Mouse (Mus musculus) limb, embryonic 13.5 days (tissue): Measurements from ENCODE around the gene Tekt3. TPM values are rescaled to one million over a fixed set of nuclear protein-coding genes. Genes with fewer than 3 reads are reported as not detected.

ENCODE experiments used
- ATAC-seq: fragments of 200-750 bp; cut with Nextera tagmentation; 2 replicates; pipeline ENCODE4 v1.8.0; 2017; ENCODE audit warnings: low read depth, moderate number of reproducible peaks, moderate TSS enrichment; ENCODE audit not compliant: low FRiP score
- H3K27ac ChIP-seq: fragments of 300-500 bp; sonication (generic); 2 replicates; pipeline ENCODE4 v1.5.1; 2015; ENCODE audit warnings: inconsistent platforms, mild to moderate bottlenecking, moderate library complexity
- H3K27me3 ChIP-seq: fragments of 300-500 bp; sonication (generic); 2 replicates; pipeline ENCODE4 v1.6.1; 2015; ENCODE audit warnings: mild to moderate bottlenecking, inconsistent platforms
- H3K36me3 ChIP-seq: fragments of 300-500 bp; sonication (generic); 2 replicates; pipeline ENCODE4 v1.6.1; 2015; ENCODE audit warnings: inconsistent platforms, mild to moderate bottlenecking, moderate library complexity
- H3K4me1 ChIP-seq: fragments of 300-500 bp; sonication (generic); 2 replicates; pipeline ENCODE4 v1.6.1; 2015; ENCODE audit warnings: inconsistent platforms
- H3K4me2 ChIP-seq: fragments of 300-500 bp; sonication (generic); replicated peaks from 2 replicates; pipeline ENCODE4 v1.6.1; 2015; ENCODE audit warnings: inconsistent platforms, mild to moderate bottlenecking, moderate library complexity
- H3K4me3 ChIP-seq: fragments of 300-500 bp; sonication (generic); 2 replicates; pipeline ENCODE4 v1.5.1; 2015; ENCODE audit warnings: moderate library complexity, mild to moderate bottlenecking, inconsistent platforms
- H3K9ac ChIP-seq: fragments of 300-500 bp; sonication (generic); 2 replicates; pipeline ENCODE4 v1.6.1; 2015; ENCODE audit warnings: mild to moderate bottlenecking, inconsistent platforms
- H3K9me3 ChIP-seq: fragments of 300-500 bp; sonication (generic); 2 replicates; pipeline ENCODE4 v1.6.1; 2016; ENCODE audit warnings: inconsistent platforms
- WGBS: fragments of 180-500 bp; shearing (Covaris S2); methylation state at CpG from one replicate; pipeline ENCODE4 v1.1.7; 2015; 5-methylcytosine and 5-hydroxymethylcytosine counted together
- polyA plus RNA-seq: library from polyadenylated mRNA; unstranded; fragments of >200 nt; fragmentation: Nextera tagmentation; extraction: Ambion mirVana; gene quantifications from 2 replicates; pipeline ENCODE4 v1.2.1, GENCODE M21; 2015

The Tekt3 gene
- polyA plus RNA-seq, 1 experiment from 2014 or later, result 0.37 TPM

DNA sequence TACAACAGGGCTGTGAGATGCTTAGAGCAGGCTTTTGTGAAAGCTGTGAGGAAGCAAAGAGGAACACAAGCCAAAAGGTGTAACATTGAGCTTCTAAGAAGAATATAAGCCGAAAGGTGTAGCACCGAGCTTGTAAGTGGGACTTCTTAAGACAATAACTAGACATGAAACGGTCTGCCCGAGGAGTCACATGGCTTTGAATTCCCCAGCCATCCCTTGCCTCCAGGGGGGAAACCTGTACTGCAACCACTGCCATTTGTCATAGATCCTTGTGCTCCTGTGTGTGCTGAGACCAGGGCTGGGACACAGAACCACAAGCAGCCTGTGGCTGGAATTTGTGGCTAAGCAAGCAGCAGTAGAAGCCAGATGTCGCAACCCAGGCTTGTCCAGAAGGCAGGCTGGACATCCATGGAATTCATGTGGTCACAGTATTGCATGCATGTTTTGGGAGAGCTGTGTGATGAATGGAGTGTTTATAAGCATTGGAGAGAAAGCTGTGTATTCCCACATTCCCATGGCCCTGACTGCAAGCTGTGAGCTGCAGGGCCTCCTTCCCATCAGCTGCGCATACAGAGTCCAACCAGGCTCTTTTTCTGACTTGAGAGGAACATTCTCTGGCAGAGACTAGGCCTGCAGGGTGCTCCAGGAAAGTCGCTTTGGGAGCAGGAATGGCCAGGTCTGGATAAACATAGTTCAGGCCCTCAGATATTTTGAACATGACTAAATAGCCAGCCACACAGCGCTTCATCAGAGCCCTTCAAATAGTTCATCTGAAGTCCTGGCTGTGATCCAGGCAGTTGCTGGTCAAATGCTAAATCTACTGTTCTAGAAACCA lies 53.6 kb downstream of the Tekt3 start:
- H3K4me3 ChIP-seq, result no peak overlapping the region
- H3K4me2 ChIP-seq, result no peak overlapping the region
- 69% methylated on average over 8 of the region's 8 CpGs for WGBS
- H3K27ac ChIP-seq, result peak overlapping the region; percentile 63
- no peaks in the 10 kb centered on the region for H3K36me3 ChIP-seq
- H3K4me1 ChIP-seq, result peaks cover 18% of the 10 kb centered on the region
- no peak for ATAC-seq
- no peaks in the 10 kb centered on the region for H3K9me3 ChIP-seq
- no peak overlapping the region for H3K9ac ChIP-seq
- no peaks in the 10 kb centered on the region for H3K27me3 ChIP-seq

DNA sequence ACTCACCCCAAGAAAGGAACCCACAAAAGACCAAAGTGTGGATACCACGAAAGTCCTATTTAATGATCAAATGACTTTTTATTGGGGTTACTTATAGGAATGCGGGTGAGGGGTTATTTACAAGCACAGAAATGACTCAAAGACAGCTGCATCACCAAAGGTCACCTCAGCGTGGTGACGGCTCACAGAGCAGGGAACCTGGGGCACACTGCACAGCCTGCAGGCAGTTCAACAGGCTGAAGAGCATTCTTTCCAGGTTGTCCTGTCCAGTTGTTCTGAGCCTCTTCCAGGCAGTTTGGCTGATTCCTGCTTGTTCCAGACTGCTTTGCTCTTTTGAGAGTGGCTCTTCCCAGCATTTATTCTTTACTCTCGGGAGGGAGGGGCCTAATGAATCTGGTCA lies 55.2 kb downstream of the Tekt3 start:
- H3K27me3 ChIP-seq, result no peaks in the 10 kb centered on the region
- no peak overlapping the region for H3K9ac ChIP-seq
- no peaks in the 10 kb centered on the region for H3K9me3 ChIP-seq
- no peak overlapping the region for H3K4me3 ChIP-seq
- H3K4me1 ChIP-seq, result peaks cover 18% of the 10 kb centered on the region
- no peaks in the 10 kb centered on the region for H3K36me3 ChIP-seq
- 75% methylated on average over 5 of the region's 5 CpGs for WGBS
- no peak for ATAC-seq
- no peak overlapping the region for H3K4me2 ChIP-seq
- H3K27ac ChIP-seq, result no peak overlapping the region

- Histone ChIP-seq H3K4me2 (no peak overlapping the region), H3K27me3 (no peaks in the 10 kb centered on the region), H3K27ac (no peak overlapping the region), H3K9ac (no peak overlapping the region), H3K4me1 (peaks cover 22% of the 10 kb centered on the region), H3K36me3 (no peaks in the 10 kb centered on the region), H3K9me3 (no peaks in the 10 kb centered on the region), H3K4me3 (no peak overlapping the region)
- WGBS, result 83% methylated on average over 1 of the region's 1 CpGs
- ATAC-seq, result no peak
Observed at GRCm38 (mm10) chr11:63117266-63117665, 55.8 kb downstream of the Tekt3 start.

DNA sequence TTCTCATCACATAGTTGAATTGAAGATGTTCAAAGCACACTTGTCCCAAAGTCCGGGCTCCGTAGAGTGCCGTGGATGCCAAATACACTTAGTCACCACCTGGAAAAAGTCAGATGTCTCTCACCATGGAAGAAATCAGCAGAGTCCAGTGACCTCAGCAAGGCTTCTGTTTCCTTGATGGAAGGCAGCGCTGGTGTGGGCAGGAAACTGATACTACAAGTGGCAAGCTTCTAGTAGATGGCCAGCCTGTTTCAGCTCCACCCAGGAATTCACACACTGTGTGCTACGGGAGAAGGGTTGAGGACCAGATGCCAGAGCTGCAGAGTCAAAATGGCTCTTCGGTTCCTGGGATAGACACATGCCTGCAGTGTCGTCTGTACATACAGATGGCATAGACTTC lies 58.3 kb downstream of the Tekt3 start:
- no peak overlapping the region for H3K27ac ChIP-seq
- no peaks in the 10 kb centered on the region for H3K36me3 ChIP-seq
- ATAC-seq, result no peak
- no peak overlapping the region for H3K9ac ChIP-seq
- no peaks in the 10 kb centered on the region for H3K9me3 ChIP-seq
- no peaks in the 10 kb centered on the region for H3K27me3 ChIP-seq
- H3K4me2 ChIP-seq, result no peak overlapping the region
- no peak overlapping the region for H3K4me3 ChIP-seq
- WGBS, result 77% methylated on average over 7 of the region's 7 CpGs
- peaks cover 29% of the 10 kb centered on the region for H3K4me1 ChIP-seq

GRCm38 (mm10) chr11:63122249-63122648 lies 60.8 kb downstream of the Tekt3 start:
- H3K9ac ChIP-seq, result no peak overlapping the region
- WGBS, result 60% methylated on average over 2 of the region's 2 CpGs
- H3K4me2 ChIP-seq, result no peak overlapping the region
- H3K4me1 ChIP-seq, result peaks cover 27% of the 10 kb centered on the region
- no peaks in the 10 kb centered on the region for H3K36me3 ChIP-seq
- ATAC-seq, result no peak
- no peak overlapping the region; the same call in 1 of the 2 replicates for H3K27ac ChIP-seq
- no peaks in the 10 kb centered on the region for H3K27me3 ChIP-seq
- no peak overlapping the region for H3K4me3 ChIP-seq
- no peaks in the 10 kb centered on the region for H3K9me3 ChIP-seq

DNA sequence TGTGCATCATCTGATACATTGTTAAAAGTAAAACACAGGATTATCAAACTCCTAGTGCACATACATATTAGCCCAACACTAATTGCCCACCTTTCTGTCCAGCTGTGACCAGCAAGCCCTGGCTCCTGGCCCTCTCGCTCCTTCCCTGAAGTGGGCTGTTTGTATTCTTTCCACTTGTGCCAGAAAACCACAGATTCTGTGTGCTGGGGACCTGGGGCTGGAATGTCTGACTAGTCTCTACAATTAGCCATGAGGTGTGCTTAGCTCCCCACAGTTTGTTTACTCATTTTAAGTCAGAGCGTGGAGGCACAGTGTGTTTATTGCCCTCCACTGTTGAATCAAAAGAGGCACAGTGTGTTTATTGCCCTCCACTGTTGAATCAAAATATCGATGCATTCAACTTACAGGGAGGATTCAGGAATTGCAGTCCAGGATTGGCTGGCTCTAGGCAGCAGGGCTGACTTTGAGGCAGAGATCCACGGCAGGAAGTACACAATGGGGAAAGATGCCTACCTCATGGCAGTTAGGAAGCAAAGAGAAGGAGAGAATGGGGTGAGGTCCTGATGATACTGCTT lies 61.4 kb downstream of the Tekt3 start:
- H3K9me3 ChIP-seq, result no peaks in the 10 kb centered on the region
- WGBS, result 24% methylated on average over 4 of the region's 4 CpGs
- H3K27ac ChIP-seq, result peak overlapping the region; percentile 28; the same call in 1 of the 2 replicates
- H3K4me2 ChIP-seq, result no peak overlapping the region
- no peak overlapping the region for H3K4me3 ChIP-seq
- ATAC-seq, result no peak
- H3K4me1 ChIP-seq, result peaks cover 27% of the 10 kb centered on the region
- no peak overlapping the region for H3K9ac ChIP-seq
- H3K27me3 ChIP-seq, result no peaks in the 10 kb centered on the region
- H3K36me3 ChIP-seq, result no peaks in the 10 kb centered on the region

DNA sequence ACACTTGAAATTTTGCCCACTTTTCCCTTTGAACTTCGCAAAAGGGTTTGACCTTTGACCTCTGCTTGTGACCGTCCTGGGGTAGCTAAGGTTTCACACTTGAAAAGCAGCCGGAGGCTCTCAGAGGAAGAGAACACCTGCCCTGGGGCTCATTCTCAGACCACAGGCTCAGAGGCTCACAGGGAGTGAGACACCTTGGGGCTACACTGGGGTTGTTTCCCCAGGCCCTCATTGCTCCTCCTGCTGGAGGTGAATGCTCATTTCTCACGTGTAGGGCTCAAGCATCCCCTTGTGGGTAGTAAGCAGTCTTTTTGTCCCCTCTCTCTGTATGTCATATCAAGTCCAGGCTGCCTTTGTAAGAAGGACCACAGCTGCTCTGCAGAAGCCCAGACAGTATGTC lies 62.9 kb downstream of the Tekt3 start:
- 9% methylated on average over 4 of the region's 4 CpGs for WGBS
- no peaks in the 10 kb centered on the region for H3K36me3 ChIP-seq
- peaks cover 12% of the 10 kb centered on the region for H3K27me3 ChIP-seq
- no peak for ATAC-seq
- no peak overlapping the region for H3K4me2 ChIP-seq
- no peaks in the 10 kb centered on the region for H3K9me3 ChIP-seq
- 0 out of 2 replicates have a peak overlapping the region, but pooled peaks have one; percentile 23 for H3K27ac ChIP-seq
- no peak overlapping the region for H3K4me3 ChIP-seq
- H3K4me1 ChIP-seq, result peaks cover 34% of the 10 kb centered on the region
- no peak overlapping the region for H3K9ac ChIP-seq

GRCm38 (mm10) chr11:63125832-63126456 lies 64.5 kb downstream of the Tekt3 start:
- Histone ChIP-seq H3K27ac (0 out of 2 replicates have a peak overlapping the region, but pooled peaks have one; percentile 10), H3K9me3 (no peaks in the 10 kb centered on the region), H3K9ac (0 out of 2 replicates have a peak overlapping the region, but pooled peaks have one; percentile 31), H3K27me3 (peaks cover 29% of the 10 kb centered on the region), H3K4me1 (peaks cover 49% of the 10 kb centered on the region), H3K4me2 (no peak overlapping the region), H3K4me3 (no peak overlapping the region), H3K36me3 (no peaks in the 10 kb centered on the region)
- WGBS, result 42% methylated on average over 5 of the region's 5 CpGs
- ATAC-seq, result 0 out of 2 replicates have a peak, but pooled peaks have one; percentile 13

GRCm38 (mm10) chr11:63126976-63127375 lies 65.5 kb downstream of the Tekt3 start:
- Histone ChIP-seq H3K9me3 (no peaks in the 10 kb centered on the region), H3K4me2 (no peak overlapping the region), H3K27me3 (peaks cover 29% of the 10 kb centered on the region), H3K36me3 (no peaks in the 10 kb centered on the region), H3K9ac (no peak overlapping the region), H3K4me3 (no peak overlapping the region), H3K27ac (no peak overlapping the region), H3K4me1 (peaks cover 57% of the 10 kb centered on the region)
- no peak for ATAC-seq
- WGBS, result 79% methylated on average over 8 of the region's 8 CpGs

GRCm38 (mm10) chr11:63127513-63127912 lies 66.1 kb downstream of the Tekt3 start:
- no peak overlapping the region for H3K4me3 ChIP-seq
- H3K27me3 ChIP-seq, result peaks cover 29% of the 10 kb centered on the region
- ATAC-seq, result no peak
- peaks cover 57% of the 10 kb centered on the region for H3K4me1 ChIP-seq
- H3K9me3 ChIP-seq, result no peaks in the 10 kb centered on the region
- H3K9ac ChIP-seq, result no peak overlapping the region
- H3K4me2 ChIP-seq, result no peak overlapping the region
- 93% methylated on average over 4 of the region's 4 CpGs for WGBS
- no peak overlapping the region for H3K27ac ChIP-seq
- H3K36me3 ChIP-seq, result no peaks in the 10 kb centered on the region

GRCm38 (mm10) chr11:63128784-63129183 lies 67.3 kb downstream of the Tekt3 start, which contains the start of gene Pmp22:
Gene Pmp22 (plus strand): TSS chr11:63128982.
- no peak within 1 kb of the TSS for H3K9ac ChIP-seq
- no peaks in the 10 kb centered on the region; the same call in 1 of the 2 replicates for H3K36me3 ChIP-seq
- H3K4me3 ChIP-seq, result no peak within 1 kb of the TSS
- WGBS, result 62% methylated on average over 2 of the region's 2 CpGs
- H3K27ac ChIP-seq, result no peak within 1 kb of the TSS
- no peak for ATAC-seq
- peak within 1 kb of the TSS; percentile 85; the same call in 1 of the 2 replicates for H3K4me2 ChIP-seq
- no peaks in the 10 kb centered on the region for H3K9me3 ChIP-seq
- peaks cover 29% of the 10 kb centered on the region for H3K27me3 ChIP-seq
- H3K4me1 ChIP-seq, result peaks cover 54% of the 10 kb centered on the region

DNA sequence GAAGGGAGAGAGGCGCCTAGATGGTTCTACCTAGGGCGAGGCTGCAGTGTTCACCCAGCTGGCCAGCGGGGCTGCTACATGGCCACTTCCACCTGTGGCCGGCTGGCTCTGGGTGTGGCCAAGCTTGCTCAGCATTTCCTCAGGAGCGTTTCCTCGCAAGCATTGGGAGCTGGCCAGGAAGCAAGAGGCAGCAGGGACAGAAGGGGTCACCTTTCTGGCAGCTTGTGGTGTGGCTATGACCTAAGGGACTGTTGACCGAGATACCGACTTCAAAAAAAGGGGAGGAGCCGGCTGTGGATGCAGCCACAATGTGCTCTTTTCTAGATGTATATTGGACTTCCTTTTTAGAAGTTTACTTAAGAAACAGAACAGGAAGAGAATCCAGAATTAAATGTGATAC lies 67.9 kb downstream of the Tekt3 start:
- Histone ChIP-seq H3K9ac (no peak overlapping the region), H3K27ac (no peak overlapping the region), H3K27me3 (peaks cover 29% of the 10 kb centered on the region), H3K36me3 (peaks cover 4% of the 10 kb centered on the region), H3K9me3 (no peaks in the 10 kb centered on the region), H3K4me3 (no peak overlapping the region), H3K4me1 (peaks cover 57% of the 10 kb centered on the region), H3K4me2 (no peak overlapping the region)
- 47% methylated on average over 9 of the region's 9 CpGs for WGBS
- ATAC-seq, result no peak
